Mouse (Mus musculus) heart, adult 10 weeks (tissue): Measurements from ENCODE around the gene Sh3d19. TPM values are rescaled to one million over a fixed set of nuclear protein-coding genes. Genes with fewer than 3 reads are reported as not detected.

Source experiments
- polyA plus RNA-seq: library from polyadenylated mRNA; stranded (reverse); fragments of 350-450 nt; fragmentation: Illumina TruSeq; extraction: RNeasy Lipid Tissue Mini Kit (QIAGEN cat#74804); gene quantifications from one replicate; pipeline ENCODE4 v1.2.3, GENCODE M21; 2014; ENCODE audit warnings: low read depth, low replicate concordance

Gene Sh3d19
- 10.2 TPM for polyA plus RNA-seq

GRCm38 (mm10) chr3:85970742-85971598 lies at the start of gene Sh3d19:
Sh3d19 (plus strand) TSS chr3:85971109.

GRCm38 (mm10) chr3:86002423-86002822 lies 31.5 kb downstream of the Sh3d19 start, which contains the start of gene Prss48:
Prss48 (minus strand) TSS chr3:86002491.

GRCm38 (mm10) chr3:86142263-86142933 lies 171.5 kb downstream of the Sh3d19 start, which contains the start of gene Rps3a1:
Rps3a1 (minus strand) TSS chr3:86142702.

Other genes with a start within 250 kb of the Sh3d19 start
- gene Fam160a1, start 153.8 kb upstream of the Sh3d19 start, polyA plus RNA-seq: 29.2 TPM
- gene Glt28d2, start 83.6 kb upstream of the Sh3d19 start, polyA plus RNA-seq: 3.6 TPM
- gene Gm37240, start 83.6 kb upstream of the Sh3d19 start, polyA plus RNA-seq: 15.9 TPM
- not detected for gene Prss48, start 31.4 kb downstream of the Sh3d19 start, polyA plus RNA-seq
- gene Rps3a1, start 171.6 kb downstream of the Sh3d19 start, polyA plus RNA-seq: 954 TPM